Mouse (Mus musculus): ENCODE measurements around the gene AW549877.

AW549877 gene

DNA sequence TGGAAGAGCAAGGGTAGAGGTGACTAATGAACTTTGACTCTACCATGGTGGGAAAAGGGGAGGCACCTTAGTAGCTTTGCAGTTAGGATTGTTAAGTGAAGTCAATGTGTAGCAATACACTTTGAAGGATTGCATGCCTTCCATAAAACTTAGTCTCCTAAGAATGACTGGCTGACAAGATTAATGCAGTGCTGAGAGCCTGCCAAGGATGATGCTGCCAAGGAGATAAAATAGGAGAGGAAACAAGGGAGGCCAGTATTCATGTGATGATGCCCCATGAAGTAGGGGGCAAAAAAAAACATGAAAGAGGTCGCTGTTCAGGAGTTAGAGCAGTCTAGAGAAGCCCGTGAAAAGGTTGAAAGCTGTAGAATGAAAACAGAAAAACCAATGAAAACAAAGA is 10.7 kb downstream of the AW549877 start:
- peak; percentile 17 for DNase-seq (ENCODE audit: low read depth)

DNA sequence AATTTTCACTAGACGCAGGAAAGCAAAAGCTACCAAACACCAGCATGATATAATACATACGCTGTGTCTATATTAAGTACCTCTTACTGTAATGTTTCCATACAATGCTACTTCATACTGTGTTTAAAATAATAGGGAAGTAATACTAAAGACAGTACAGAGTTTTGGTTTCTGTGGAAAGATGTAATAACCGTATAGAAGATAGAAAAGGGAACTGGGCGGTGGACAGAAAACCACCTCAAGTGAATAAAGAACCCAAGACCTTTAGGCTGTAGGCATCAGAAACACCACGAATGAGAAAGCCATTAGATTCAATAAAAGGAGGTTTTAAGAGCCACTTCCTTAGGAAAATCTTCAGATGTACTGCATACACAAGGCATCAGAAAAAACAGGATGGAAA is 12.8 kb downstream of the AW549877 start:
- DNase-seq (ENCODE audit: low read depth): no peak

DNA sequence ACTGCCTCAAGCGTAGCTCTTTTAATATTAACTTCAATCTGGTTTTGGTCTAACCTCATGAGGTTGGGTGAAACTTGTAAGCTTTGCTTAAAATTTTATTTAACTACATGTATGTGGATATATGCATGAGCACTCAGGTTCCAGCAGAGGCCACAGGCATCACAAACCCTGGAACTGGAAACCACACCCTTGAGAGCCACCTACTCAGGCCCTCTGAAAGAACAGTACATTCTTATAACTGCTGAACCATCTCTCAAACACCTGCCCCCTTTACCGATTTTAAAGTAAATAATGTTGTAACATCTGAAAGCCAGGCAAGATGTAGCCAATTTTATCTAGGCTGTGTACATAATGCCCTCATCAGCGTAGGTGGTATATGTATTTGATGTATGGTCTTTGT is 15.7 kb downstream of the AW549877 start:
- no peak for DNase-seq (ENCODE audit: low read depth)

DNA sequence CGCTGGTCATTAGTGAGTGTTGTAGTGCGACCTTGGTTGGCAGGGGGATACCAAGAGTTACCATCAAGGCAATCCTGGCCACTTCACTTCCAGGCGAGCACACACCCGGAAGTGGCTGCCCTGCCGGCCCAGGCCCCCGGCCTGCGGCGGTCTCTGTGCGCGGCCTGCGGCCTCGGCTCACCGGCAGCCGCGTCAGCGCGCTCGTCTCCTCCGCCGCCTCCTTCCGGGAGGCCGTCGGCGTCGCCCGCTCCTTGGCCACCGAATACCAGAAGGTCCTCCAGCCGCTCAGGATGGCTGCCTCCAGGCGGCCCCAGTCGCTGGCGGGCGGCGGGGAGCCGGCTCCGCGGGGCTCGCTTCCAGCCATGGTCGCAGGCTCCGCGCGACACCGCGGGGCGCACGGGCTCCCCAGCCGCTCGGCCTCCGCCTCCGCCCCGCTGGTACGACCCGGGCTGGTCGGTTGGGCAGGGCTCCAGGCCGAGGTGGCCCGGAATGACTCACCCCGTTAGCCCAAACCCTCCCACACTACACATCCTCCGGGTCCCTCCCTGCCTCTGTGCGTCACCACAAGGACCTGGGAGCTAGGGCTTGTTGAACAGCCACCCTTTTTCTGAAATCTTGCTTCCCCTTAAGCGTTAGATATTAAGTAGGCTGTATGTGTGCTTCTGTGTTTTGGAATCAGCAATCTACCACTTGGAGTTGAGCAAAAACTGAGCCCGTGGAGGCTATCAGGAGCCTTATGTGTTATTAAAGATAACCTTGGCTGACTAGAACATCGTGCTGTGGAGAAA is 16.3 kb downstream of the AW549877 start, which contains the start of gene Fbxo4:
TSS of gene Fbxo4 (minus strand) at position 513 of the 788 bp plus-strand sequence.
- peak; percentile 91 for DNase-seq (ENCODE audit: low read depth)

DNA sequence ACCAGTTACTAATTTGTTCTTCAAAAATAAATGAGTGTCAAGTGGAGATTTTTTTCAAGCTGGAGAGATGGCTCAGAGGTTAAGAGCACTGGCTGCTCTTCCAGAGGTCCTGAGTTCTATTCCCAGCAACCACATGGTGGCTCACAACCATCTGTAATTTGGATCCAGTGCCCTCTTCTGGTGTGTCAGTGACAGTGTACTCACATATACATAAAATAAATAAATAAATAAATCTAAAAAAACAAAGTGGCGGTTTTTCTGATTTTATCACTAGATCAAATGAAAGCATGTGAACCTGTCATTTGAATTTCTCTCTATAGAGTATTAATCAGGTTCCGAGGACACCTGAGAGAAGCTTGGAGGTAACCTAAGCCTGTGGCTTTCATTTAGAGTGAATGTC is 17.3 kb downstream of the AW549877 start:
- DNase-seq (ENCODE audit: low read depth): peak; percentile 8

DNA sequence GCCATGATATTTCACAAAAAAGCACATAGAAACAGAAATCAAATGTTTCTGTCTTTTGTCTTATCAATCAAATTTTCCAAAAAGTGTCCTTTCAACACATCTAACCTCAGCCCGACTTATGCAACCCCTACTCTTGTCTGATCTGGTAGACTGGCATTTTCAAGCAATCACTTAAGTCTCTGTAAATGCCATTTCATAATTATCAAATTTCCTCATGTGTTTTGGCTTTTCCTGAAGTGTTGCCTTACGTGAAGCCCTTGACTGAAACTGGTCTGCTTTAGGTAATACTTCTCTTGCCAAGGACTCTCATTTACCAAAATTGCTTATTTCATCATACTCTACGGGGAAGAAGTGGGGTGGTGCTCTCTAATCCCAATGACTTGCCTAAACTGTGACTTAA is 22.2 kb downstream of the AW549877 start:
- no peak for DNase-seq (ENCODE audit: low read depth)

- no peak for DNase-seq (ENCODE audit: low read depth)
These were observed 25.4 kb downstream of the AW549877 start for GRCm38 (mm10) chr15:3970193-3970592.

DNA sequence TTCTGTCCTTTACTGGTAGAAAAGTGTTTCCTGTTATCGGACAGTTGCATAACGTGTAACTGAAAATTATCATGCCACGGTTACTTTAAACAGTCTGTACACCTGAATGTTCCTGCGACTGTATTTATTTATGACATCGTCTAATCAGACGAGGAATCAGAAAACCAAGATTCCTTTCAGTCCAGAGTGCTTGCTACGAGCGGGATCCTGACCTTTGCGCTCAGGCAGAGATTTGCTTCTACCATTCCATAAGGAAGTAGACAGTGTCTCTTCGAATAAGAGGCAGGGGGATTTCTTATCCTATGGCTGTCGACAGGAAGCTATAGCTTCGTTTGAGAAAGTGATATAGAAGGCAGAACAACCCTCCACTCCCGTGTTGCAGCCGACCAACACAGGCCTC is 25.8 kb downstream of the AW549877 start:
- DNase-seq (ENCODE audit: low read depth): no peak

DNA sequence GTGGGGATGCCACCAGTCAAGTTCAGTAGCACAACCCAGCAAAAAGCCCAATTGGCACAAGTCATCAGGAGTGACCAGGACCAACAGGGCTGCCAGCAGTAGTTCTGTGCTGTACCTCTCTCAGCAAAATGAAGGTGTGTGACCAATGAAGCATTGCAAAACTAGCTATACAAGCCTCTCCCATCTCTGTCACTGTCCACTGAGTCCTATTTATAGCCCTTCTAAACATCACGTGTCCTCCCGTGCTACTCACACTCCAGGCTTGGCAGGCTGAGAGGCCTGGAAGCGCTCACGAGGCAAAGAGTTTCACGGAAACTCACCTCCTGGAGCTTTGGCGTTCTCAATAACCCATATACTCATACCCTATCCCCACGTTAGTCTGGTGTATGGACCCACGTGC is 33.3 kb downstream of the AW549877 start:
- peak; percentile 5 for DNase-seq (ENCODE audit: low read depth)

DNA sequence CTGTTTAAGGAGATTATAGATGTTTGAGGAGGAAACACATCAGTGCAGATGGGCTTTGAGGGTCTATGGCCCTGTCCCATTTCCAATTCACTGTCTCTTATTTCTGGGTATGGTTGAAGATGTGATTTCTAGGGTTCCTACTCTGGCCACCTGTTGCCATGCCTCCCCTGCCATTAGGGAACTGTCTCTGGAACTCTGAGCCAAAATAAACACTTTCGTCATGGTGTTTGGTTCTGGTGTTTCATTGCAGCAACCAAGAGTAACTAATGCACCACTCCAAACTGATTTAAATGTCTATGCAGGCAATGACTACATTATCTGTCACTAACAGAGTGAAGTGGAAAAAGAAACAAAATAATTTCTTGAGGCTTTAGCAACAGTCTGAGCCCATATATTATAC is 35.5 kb downstream of the AW549877 start:
- no peak for DNase-seq (ENCODE audit: low read depth)

DNA sequence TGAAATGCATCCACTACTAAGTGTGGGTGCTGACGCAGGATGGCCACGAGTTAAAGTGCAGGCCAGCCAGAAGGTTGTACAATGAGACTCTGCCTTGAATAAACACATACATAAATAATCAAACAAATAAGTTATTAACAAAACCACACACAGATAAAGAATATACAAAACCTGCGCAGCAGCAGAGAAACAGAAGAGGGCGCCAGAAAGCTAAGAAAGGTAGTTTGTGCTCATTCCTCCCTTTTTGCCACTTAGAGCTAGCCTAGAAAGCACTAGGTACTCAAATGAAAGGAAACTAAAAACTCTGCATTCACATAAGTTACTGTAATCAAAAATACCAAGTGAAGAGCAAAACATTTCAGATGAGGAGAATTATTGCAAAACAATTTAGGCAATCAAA is 37.6 kb downstream of the AW549877 start:
- peak; percentile 82 for DNase-seq (ENCODE audit: low read depth)

DNA sequence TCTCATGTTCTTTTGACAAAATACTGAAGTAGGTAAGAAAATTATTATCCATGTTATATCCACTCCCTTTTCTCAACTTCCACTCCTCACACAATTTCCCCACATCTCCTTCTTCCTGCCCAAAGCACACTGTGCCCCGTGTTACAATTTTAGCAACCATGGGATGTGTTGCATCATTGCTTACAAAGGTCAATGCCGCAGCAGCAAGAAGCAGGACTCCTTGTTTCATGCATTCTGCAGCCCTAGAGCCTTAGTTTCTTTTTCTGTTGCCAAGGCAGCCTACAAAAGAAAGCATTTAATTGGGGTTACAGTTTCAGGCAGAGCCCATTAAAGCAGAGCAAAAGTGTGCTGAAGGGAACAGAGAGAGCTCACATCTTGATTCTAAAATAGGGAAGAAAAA is 40.6 kb downstream of the AW549877 start:
- DNase-seq (ENCODE audit: low read depth): peak; percentile 30

- peak; percentile 26 for DNase-seq (ENCODE audit: low read depth)
These were observed 57.4 kb downstream of the AW549877 start for GRCm38 (mm10) chr15:3938132-3938531.

DNA sequence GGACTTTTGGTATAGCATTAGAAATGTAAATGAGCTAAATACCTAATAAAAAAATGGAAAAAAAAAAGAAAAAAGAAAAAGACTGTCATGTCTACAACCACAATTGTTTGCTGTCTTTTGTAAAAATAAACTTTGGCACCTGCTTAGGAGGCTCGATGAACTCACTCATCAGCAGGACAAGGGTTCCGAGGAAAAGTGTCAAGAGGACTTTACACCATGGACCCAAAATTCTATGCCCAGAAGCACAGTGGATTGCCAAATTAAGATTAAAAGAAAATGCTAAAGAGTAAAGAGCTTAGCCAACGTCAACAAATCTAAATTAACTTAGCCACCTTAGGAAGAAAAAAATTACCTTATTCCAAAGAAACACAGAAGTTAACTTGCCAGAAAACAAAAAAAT is 59.5 kb downstream of the AW549877 start:
- no peak for DNase-seq (ENCODE audit: low read depth)

DNA sequence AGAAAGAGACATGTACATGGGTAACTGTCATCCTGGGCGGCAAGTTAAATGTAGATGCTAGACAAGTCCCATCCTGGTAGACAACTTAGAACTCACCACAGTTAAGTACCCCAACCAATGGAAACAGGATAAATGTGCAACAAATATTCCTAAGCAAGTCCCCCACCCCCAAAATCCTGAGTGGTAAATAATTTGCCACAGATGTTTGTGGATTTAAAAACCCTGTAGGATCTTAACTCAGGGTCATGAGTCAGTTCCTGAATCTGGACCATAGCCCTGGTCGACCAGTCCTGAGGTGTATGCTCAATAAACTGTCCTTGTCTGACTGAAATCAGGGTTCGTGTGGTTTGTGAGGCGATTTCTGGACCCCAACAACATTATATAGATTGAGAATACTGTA is 62.1 kb downstream of the AW549877 start:
- DNase-seq (ENCODE audit: low read depth): no peak
